Mouse (Mus musculus) lung, postnatal 4 days (tissue): ENCODE measurements around the gene Gtdc1.

ENCODE experiments used
- DNase-seq, 2 experiments: peaks; one replicate each; pipeline ENCODE4 v3.0.0; 2021

Gene Gtdc1

DNA sequence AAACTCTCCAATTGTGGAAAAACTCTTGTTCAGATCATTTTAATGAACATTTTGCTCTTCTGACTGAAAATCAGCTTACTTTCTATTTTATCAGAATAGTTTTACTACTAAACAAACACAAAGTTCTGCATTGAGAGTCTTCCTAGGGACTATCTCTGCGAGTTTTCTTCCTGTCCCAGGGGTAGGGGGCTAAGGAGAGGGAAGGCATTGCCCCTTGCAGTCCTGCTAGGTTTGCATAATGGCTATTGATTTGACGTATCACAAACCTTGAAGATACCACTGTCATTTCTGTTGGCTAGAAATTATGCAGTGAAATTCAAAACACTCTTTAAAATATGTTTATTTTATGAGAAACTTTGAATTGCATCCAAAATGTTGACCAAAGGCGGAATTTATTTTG, 355.6 kb downstream of the Gtdc1 start:
- no peak for DNase-seq

GRCm38 (mm10) chr2:44571156-44571555, 356.3 kb downstream of the Gtdc1 start:
- DNase-seq, result peak; percentile 17 to 34

- no peak for DNase-seq
Observed at GRCm38 (mm10) chr2:44569140-44569952, 358.1 kb downstream of the Gtdc1 start.

- no peak for DNase-seq
Observed at GRCm38 (mm10) chr2:44564776-44565692, 362.4 kb downstream of the Gtdc1 start.

- DNase-seq, result no peak
Observed at GRCm38 (mm10) chr2:44561789-44562188, 365.7 kb downstream of the Gtdc1 start.

DNA sequence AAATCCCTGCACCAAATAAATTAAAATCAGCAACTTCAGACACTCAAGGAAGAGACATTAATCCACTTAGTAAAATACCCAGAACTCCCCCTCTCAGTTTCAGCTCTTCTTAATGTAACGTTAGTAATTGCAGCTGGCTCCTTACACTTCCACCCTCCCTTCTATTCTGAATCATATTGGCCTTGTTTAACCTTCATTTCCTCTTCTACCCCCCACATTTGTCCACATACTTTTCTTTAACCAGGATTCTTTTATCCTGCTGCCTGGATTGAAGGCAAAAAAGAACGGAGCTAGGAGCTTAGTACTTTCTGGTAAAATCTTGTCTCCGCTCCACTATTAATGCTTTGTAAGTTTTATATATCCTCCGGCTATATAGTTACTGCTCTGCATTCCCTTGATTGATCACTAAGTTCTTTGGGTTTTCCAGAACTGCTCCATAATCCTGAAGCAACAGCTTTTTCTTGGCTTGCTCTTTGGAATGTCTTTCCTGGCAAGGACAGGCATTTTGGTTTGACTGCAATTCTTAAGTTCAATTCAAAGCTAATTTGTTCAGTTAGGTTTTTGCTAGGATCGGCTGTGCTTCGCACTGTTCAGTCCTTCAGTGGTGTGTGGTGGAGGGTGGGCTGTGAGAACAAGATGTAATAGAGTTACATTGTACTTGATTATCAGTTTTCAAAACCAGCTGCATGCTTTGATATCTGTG, 368.1 kb downstream of the Gtdc1 start:
- peak in 1 of 2 experiments; percentile 13 for DNase-seq

- peak in 1 of 2 experiments; percentile 14 for DNase-seq
Observed at GRCm38 (mm10) chr2:44557669-44558281, 369.7 kb downstream of the Gtdc1 start.

DNA sequence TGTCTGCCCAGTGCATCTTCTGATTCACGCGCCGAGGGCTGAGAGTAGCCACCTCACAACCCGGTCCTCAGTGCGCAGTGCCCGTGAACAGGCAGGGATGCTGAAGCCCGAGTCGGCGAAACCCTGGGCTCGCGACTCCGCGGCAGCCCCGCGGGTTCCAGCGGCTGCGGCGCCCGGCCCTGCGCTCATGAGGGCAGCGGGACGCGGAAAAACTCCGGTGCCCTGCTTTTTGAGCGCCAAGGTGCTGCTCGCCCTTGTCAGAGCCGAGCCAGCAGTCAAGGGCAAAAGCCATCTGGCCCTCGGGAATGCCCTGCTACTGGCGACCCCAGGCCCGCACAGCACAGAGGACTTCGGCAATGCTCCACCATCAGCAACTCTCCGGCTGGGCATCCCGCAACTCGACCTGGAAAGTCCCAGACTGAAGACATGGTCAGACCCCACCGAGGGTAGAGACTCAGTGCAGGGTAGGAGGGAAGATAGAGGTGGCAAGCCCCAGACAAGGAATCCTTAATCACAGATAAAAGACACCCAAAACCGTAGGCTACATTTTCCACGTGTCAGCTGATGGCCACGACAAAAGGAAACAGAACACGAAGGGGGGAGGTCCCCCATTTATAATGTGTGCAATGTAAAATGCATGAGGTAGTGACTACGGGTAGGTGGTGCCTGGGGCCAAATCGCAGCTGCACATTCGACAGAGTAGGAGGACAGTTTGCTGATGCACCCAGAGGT, 370.4 kb downstream of the Gtdc1 start:
- DNase-seq, result peak; percentile 45 to 59

DNA sequence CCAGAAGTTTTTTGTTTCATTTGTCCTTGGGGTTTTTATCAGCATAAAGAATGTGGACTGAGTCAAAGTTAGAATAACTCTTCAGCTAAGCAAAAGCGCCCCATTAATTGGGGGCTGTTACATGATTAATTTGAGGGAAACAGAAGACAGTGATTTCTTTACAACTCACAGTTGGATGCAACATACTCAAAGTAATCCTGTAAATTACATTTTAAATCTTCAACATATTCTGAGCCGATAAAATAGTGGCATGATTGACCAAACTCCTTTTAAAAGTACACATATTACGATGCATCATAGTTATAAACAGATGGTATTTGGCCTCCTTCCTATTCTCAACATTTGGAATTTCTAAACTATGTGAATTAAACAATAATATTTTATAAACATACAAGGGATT, 372.7 kb downstream of the Gtdc1 start:
- DNase-seq, result no peak

GRCm38 (mm10) chr2:44549311-44549710, 378.1 kb downstream of the Gtdc1 start:
- DNase-seq, result no peak

GRCm38 (mm10) chr2:44542775-44543174, 384.7 kb downstream of the Gtdc1 start:
- no peak for DNase-seq

- DNase-seq, result peak in 1 of 2 experiments; percentile 45
Observed at GRCm38 (mm10) chr2:44541726-44542125, 385.7 kb downstream of the Gtdc1 start.

GRCm38 (mm10) chr2:44540881-44541280, 386.6 kb downstream of the Gtdc1 start:
- DNase-seq, result no peak

- DNase-seq, result no peak
Observed at GRCm38 (mm10) chr2:44539121-44539634, 388.3 kb downstream of the Gtdc1 start.

GRCm38 (mm10) chr2:44538135-44538534, 389.3 kb downstream of the Gtdc1 start:
- DNase-seq, result no peak

GRCm38 (mm10) chr2:44535760-44536159, 391.7 kb downstream of the Gtdc1 start:
- DNase-seq, result no peak

DNA sequence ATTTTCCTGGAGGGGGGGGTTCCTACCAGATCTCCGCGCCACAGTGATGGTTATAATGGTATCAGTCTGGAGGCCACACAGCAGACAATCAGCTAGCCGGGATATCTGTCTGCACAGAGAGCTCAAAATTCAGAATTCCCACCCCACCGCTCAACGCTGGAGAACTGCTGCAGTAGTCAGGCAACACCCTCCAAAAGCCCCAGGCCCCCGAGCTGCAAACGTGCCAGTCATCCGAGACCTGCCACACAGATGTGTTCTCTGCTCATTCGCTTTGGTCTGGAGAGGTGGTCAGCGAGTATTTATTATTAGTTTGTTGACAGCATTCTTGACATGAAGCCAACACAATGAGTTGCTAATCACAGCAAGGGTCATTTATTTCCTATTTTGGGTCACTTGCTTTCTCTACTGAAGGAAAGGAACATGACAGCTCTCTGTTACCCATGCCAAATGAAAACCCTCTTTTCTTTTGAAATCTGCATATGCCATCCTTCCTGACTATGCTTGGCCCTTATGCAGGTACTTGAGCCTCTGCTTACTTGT, 392.3 kb downstream of the Gtdc1 start:
- DNase-seq, result no peak

- DNase-seq, result peak; percentile 21 to 42
Observed at GRCm38 (mm10) chr2:44526110-44527032, 401.1 kb downstream of the Gtdc1 start.

DNA sequence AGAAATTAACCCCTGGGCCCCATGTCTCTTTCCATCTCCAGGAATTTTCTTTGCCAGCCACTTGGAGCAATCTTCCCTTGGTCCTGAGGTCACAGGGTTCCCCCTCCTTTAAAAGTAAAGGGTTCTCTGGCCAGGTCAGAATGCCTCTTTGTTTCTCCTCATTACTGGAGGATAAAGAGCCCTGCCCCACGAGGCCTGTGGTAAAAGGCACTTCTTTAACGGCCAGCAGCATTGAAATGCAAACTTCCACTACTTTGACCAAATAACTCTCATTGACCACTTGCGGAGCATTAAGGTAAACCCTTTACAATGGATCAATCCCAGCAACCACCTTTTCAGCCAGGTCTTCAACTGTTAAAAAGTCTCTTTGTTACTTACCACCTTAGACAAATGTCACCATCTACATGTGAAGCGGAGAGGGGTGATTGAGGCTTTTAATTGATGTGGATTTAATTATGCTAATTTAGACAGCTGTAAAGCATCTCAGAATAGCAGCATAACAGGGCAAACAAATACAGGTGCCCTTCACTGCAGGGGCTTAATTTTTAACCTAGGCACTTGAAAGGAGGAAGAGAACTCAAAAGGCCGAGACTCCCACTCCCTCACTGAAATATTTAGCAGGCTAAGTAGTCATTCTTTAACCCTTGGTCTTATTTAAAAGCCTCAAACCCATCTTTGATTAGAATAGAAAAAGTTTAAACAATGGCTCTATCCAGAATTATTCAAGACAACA, 402.1 kb downstream of the Gtdc1 start:
- no peak for DNase-seq
